Mouse (Mus musculus) splenic B cell, adult 2 months (primary cell): Measurements from ENCODE around the gene Znrf3.

Experiments used
- DNase-seq: peaks from one replicate; pipeline ENCODE4 v3.0.0-alpha.2; 2011; ENCODE audit warnings: low read depth, low spot score
- H3K27me3 ChIP-seq: 2 replicates; pipeline ENCODE4 v1.6.1; 2012; ENCODE audit warnings: mild to moderate bottlenecking, low read length, moderate library complexity, mixed read lengths; ENCODE audit not compliant: control insufficient read depth, poor library complexity, insufficient read depth, severe bottlenecking
- H3K36me3 ChIP-seq: 2 replicates; pipeline ENCODE4 v1.6.1; 2012; ENCODE audit warnings: mild to moderate bottlenecking, low read length, moderate library complexity, mixed read lengths; ENCODE audit not compliant: control insufficient read depth, poor library complexity, insufficient read depth, severe bottlenecking

Znrf3 gene

DNA sequence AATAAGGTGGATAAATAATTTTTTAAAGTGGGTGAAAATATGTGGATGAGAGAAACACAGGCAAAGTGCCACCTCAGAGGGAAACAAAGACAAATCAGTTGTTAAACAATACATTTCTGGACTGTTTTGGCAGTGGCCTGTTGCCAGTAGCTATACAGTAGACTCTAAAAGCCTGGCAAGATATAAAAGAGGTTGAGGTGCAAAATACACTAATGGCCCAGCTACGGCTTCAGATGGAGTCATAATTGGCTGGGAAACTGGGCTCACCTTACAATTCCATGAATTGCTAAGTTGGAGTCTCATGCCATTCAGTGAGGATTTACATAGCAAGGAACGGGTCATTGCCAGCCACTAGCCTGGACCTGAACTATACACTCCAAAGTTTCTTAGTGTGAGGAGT, 62.0 kb downstream of the Znrf3 start:
- Histone ChIP-seq H3K36me3 (no peaks in the 10 kb centered on the region; the same call in 1 of the 2 replicates), H3K27me3 (no peaks in the 10 kb centered on the region)
- no peak for DNase-seq

DNA sequence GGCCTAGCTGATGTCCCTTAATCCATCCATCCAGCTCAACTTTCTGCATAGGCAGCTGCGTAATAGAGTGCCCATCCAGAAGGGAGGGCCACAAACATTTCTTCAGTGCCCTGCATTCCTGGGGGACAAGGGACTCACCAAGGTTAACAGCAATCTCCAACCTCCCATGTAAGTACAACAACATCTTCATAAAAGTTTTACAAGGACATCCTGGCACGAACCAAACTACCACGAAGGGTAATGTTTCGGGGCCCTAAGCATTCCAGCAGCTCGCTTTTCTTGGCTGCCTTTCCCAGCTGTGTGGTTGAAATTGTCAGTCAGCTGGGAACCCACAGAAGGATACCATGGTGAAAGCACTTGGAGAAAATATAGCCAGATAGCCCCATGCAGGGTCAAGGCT, 63.4 kb downstream of the Znrf3 start:
- DNase-seq: no peak
- no peaks in the 10 kb centered on the region; the same call in 1 of the 2 replicates for H3K36me3 ChIP-seq
- no peaks in the 10 kb centered on the region for H3K27me3 ChIP-seq

DNA sequence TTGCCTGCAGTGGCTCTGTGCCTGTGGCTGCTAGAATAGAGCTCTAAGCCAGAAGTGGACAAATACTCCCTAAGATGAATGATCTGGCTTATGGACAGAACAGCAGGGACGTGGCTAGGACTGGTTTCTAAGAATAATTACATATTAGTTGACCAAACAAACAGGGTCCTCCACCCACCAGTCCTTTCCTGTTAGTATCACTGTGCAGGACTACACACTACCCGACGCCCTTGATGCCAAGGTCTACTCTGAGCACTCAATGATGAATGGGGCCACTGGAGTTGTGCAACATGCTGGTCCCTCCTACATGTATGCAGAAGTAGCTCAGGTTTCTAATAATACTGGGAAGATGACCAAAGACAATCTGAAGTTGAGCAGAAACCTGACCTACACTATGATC, 64.4 kb downstream of the Znrf3 start:
- DNase-seq: no peak
- Histone ChIP-seq H3K27me3 (no peaks in the 10 kb centered on the region), H3K36me3 (no peaks in the 10 kb centered on the region; the same call in 1 of the 2 replicates)

DNA sequence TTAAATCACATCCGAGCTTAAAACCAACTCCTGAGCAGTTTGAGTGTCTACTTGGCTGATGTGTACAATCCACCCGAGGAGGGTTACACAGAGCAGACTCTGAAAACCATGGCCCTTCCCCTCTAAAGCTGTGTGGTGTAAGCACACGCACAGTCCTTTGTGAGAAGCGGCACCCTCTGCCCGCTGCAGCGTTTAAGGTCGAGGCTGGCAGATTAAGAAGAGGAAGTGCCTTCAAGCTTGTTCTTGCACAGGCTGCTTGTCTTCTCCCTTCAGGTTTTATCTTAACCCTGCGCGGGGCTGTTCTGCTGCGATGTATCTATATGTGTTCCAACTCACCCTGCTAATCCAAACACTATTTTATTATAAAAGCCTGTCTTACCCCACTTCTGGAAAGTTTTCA, 75.5 kb downstream of the Znrf3 start:
- no peaks in the 10 kb centered on the region for H3K36me3 ChIP-seq
- H3K27me3 ChIP-seq: no peaks in the 10 kb centered on the region
- peak; percentile 71 for DNase-seq

DNA sequence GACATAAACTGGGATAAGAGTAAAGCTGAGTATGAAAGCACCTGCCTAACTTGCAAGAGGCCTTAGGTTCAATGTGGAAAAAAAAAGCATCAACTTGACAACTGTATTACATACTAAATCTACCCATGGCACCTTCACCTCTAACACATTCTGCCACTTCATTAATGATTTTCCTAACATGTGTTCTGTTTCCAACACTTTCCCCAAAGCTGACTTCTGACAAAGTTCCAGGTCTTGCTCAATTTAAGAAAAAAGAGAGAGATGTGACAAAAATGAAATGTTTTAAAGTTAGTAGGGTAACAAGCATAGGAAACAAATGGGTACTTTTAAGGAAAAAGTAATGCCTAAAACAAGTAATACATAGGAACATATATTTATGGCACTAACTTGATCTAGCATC, 76.2 kb downstream of the Znrf3 start:
- Histone ChIP-seq H3K36me3 (no peaks in the 10 kb centered on the region), H3K27me3 (no peaks in the 10 kb centered on the region)
- no peak for DNase-seq

DNA sequence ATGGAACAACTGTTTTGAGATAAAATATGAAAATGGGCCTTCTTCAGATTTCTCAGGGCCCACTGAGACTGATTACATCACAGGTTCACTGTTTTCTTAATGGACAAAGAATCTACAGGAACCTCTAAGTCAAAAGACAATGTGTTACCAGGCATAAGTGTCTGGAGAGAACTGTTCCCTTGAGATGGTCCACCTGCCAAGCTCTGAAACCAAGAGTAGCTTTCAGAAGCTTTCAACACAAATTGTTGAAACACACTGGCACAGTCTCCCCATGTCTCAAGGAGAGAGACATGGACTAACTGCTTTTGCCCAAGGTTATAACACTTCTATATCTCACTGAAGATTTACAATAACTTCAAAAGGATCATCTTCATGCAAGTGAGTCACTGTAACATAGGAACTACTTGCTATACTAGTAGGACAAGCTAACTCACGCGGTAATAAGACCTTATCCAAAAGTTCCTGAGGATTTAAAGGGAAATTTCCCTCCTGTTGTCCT, 89.3 kb downstream of the Znrf3 start:
- H3K27me3 ChIP-seq: no peaks in the 10 kb centered on the region
- H3K36me3 ChIP-seq: no peaks in the 10 kb centered on the region
- no peak for DNase-seq

DNA sequence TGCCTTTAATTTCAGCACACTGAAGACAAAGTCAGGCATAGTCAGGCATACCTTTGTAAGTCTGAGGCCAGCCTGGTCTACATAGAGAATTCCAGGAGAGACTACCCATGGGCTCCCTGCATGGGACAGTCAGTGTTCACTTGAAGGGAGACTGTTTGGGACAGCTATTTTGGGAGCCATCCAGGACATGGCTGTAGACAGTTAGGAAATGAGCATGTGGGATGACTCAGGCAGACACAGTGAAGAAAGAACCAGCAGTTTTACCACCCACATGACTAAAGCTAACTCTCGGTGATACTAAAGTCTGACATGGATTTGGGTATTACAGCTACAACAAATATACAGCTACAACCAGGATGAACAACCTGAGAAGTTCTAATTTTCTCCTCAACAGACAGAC, 89.9 kb downstream of the Znrf3 start:
- no peak for DNase-seq
- no peaks in the 10 kb centered on the region for H3K36me3 ChIP-seq
- H3K27me3 ChIP-seq: no peaks in the 10 kb centered on the region

DNA sequence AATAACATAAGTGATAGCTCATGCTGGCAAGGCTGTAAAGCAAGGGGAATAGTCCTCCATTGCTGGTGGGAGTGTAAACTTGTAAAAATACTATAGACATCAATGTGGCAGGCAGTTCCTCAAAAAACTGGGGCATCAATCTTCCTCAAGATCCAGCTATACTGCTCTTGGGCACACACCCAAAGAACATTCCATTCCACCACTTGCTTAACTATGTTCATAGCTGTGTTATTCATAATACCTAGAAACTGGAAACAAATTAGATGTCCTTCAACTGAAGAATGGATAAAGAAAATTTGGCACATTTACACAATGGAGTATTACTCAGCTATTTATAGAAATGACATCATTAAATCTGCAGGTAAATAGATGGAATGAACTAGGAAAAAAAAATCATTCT, 91.6 kb downstream of the Znrf3 start:
- no peak for DNase-seq
- Histone ChIP-seq H3K27me3 (no peaks in the 10 kb centered on the region), H3K36me3 (no peaks in the 10 kb centered on the region)

DNA sequence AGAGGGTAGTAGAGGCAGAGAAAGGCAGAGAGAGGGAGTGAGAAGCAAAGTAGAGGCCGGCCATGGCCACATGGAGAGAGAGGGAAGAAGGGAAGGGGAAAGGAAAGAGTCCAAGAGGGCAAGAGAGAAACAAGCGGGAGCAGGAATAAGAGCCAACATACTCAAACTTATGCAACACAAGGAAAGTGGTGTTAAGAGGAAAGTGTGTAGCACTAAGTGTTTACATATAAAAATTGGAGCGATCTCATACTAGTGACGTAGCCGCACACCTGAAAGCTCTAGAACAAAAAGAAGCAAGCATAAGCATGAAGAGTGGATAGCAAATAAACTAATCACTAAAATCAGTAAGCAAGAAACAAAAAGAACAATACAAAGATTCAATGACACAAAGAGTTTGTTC, 95.2 kb downstream of the Znrf3 start:
- H3K27me3 ChIP-seq: no peaks in the 10 kb centered on the region
- H3K36me3 ChIP-seq: no peaks in the 10 kb centered on the region
- no peak for DNase-seq

DNA sequence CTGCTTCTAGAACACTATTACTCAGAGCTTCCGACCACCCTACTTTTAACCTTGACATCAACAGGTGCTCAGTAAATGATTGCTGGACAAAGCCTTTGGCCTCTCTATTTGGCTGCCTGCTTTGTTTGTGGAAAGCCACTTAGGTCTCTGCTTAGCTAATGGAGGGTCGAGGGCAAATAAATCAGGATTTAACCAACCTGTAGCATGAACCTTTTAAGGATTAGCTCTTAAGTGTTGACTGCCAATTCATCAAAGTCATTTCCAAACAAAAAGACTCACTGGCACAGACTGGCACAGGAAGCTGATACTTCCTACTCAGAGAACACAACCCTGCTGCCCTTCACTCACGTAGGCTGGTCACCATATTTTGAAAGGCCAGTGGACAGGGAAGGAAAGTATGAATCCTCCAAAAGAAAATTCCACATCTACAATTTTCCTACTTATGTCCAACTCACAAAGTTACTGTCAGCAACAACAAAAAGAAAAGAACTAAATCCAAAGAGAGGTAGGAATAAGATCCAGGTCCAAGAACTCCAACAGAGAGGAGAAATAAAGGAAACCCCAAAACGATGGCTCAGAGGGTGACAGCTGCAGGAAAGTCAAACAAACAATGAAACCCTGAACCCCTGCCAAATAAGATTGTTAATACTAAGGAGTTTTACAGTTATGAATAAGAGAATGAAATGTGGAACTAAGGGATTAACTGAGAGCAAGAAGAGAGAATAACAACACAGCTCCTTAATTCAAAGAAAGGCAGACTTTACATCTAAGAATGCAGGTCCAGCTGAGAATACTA, 97.6 kb downstream of the Znrf3 start:
- DNase-seq: no peak
- Histone ChIP-seq H3K27me3 (no peaks in the 10 kb centered on the region), H3K36me3 (no peaks in the 10 kb centered on the region)

DNA sequence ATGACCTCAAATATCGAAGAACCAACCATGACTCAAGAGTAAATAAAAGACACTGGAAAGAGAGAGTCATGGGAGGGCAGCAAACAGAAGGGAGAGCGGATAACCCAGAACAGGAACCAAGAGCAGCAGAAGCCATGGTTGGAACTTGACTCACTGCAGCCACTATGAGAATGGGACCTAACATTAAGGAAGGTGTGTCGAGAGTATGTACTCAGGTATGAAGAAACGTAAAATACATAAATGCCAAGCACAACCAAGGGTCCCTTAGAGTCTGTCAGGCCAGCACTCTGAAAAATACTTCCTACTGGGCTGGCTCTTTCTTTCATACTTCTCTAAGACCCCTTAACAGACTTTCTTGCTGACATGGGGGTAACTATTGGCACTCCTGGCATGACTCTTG, 100.9 kb downstream of the Znrf3 start:
- no peaks in the 10 kb centered on the region for H3K36me3 ChIP-seq
- no peaks in the 10 kb centered on the region for H3K27me3 ChIP-seq
- no peak for DNase-seq

DNA sequence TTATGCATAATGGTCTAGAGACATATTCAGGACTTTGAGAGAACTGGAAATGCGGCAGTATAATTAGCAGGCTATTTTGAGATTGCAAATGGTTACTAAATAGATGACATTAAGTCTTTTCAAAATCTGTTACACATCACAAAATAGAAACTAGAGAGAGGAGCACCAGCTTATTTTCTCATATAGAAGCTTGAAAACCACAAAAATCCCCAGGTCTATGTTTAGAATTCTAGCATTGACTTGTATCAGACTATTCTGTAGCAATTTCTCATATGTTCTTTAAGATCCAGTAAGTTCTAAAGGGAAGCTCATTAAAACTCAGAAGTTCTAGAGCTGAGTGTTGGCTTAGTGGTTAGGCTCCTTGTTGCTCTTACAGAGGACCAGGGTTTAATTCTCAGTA, 104.9 kb downstream of the Znrf3 start:
- peak; percentile 13 for DNase-seq
- no peaks in the 10 kb centered on the region for H3K27me3 ChIP-seq
- H3K36me3 ChIP-seq: no peaks in the 10 kb centered on the region

DNA sequence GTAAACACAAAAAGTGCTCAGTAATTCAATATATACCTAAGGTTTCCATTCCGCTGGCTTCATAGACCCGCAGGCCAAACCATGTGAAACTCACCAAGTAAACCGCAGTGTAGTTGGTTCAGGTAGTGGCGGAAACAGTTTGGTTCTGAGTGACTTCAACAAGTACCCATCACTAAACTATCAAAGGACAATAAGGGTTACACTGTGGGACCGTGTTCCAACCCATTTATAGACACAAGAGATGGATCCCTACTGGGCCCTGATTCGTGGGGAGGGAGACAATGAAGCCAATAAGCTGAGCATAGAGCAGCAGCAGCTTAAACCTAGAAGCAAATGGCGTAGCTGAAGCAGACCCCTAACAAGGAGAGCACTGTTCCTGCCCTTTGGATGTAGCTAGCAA, 107.8 kb downstream of the Znrf3 start:
- no peaks in the 10 kb centered on the region for H3K36me3 ChIP-seq
- H3K27me3 ChIP-seq: no peaks in the 10 kb centered on the region
- no peak for DNase-seq

DNA sequence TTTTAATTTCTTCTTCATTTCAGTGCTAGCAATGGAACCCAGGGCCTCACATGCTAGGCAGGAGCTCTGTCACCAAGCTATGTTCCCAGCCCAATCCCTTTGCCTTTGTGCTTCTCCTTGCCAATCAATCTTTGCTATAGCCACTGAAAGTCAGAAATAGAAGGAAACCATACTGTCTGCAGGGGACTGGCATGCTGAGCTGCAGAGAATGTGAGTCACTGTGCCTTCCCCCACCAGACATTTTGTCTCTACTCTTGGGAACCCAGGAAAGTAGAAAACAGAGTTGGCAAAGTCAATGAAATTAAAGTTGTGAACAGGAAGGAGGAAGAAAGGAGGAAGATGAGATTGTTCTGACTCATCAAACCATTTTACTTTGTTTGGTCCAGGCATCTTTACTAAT, 108.4 kb downstream of the Znrf3 start:
- no peak for DNase-seq
- Histone ChIP-seq H3K36me3 (no peaks in the 10 kb centered on the region), H3K27me3 (no peaks in the 10 kb centered on the region)

DNA sequence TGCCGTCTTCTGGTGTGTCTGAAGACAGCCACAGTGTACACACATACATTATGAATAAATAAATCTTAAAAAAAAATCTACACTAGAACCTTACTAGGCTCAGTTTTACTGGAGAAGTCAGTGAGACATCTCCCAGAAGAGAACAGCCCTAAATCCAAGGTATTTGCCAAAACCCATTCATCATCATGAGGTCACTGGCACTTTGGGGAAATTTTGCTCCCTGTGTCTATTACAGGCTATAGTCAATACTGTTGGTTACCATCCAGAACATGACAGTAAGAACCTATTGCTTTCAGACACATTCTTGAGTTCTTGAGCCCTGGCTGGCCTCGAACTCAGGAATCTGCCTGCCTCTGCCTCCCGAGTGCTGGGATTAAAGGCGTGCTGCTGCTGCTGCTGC, 113.8 kb downstream of the Znrf3 start:
- DNase-seq: no peak
- H3K36me3 ChIP-seq: no peaks in the 10 kb centered on the region

DNA sequence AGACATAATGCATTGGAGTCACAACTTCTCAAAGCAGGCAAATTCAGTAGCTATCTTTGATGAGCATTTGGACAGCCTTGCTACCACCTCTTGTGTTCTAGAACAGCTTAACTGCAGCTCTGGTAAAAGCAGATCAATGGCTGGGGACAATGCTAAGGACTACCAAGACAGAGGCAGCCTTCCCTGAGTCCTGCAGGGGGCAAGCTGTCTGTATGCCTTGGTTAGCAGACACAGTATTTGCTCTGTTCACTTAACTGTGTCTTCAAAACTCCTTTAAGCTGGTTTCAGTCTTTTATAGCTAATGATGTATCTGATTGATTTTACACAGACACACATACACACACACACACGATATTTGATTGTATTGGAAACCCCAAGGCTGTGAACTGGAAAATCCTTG, 117.0 kb downstream of the Znrf3 start:
- Histone ChIP-seq H3K27me3 (no peaks in the 10 kb centered on the region), H3K36me3 (no peaks in the 10 kb centered on the region)

More for the DNA sequence above, 113.8 kb downstream of the Znrf3 start:
- no peaks in the 10 kb centered on the region for H3K27me3 ChIP-seq

More for the DNA sequence above, 117.0 kb downstream of the Znrf3 start:
- peak; percentile 23 for DNase-seq
